Comparison of ENCODE assay signal across 8 mouse cellular contexts in the genomic region with DNA sequence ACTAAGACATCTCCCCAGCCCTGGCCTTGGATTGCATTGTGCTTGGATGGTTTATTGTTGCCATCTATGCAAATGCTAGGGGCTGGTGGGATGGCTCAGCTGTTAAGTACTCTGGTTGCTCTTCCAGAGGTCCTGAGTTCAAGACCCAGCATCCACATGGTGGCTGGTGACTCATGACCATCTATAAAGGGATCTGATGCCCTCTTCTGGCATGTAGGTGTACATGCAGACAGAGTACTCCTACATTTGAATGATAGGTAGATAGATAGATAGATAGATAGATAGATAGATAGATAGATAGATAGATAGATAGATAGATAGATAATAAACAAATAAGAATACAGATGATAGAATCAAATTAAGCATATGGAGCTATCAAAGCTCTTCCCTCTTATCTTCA. TPM values are rescaled to one million over a fixed set of nuclear protein-coding genes. Genes with fewer than 3 reads are reported as not detected.
DNase-seq lines count a peak whose midpoint lies in the region; ATAC-seq and TF ChIP-seq lines count a peak whose summit lies in the region.
"Not testable (repeated sequence)": the region's sequence is repeated elsewhere in the genome, so short reads cannot be mapped to it uniquely, and the experiment has no call there.
"Had no signal": no experiment of that assay in that cellular context is flagged by ENCODE, and none has a peak within 500 bp of the region (broad histone marks: within the 10 kb centered on the region; RNA-seq: fewer than 3 reads in every experiment).

No protein-coding gene starts in this region.

- TF ChIP-seq POLR2A in cortical plate, adult 2 months (IDR thresholded peaks at IDR 0.05; ENCODE audit: extremely low read depth, insufficient read depth, low read length) = not testable (repeated sequence)

- H3K4me1 ChIP-seq in cortical plate, adult 2 months (ENCODE audit: control insufficient read depth, insufficient read depth, low read length); heart, postnatal 0 days (ENCODE audit: control insufficient read depth, insufficient read depth); kidney, postnatal 0 days (replicated peaks; ENCODE audit: insufficient read depth, low read length); lung, embryonic 14.5 days (ENCODE audit: insufficient read depth): not testable (repeated sequence)

- not testable (repeated sequence) for H3K9ac ChIP-seq in heart, postnatal 0 days (replicated peaks; ENCODE audit: low read depth, low read length); kidney, postnatal 0 days (ENCODE audit: low read depth, low read length); lung, embryonic 14.5 days

- H3K27me3 ChIP-seq in heart, postnatal 0 days (ENCODE audit: control insufficient read depth, insufficient read depth, low read length); kidney, postnatal 0 days (ENCODE audit: insufficient read depth, low read length); lung, embryonic 14.5 days (ENCODE audit: insufficient read depth, low read length): not testable (repeated sequence)

- not testable (repeated sequence) for H3K9me3 ChIP-seq in heart, postnatal 0 days (replicated peaks; ENCODE audit: control insufficient read depth, low read length); kidney, postnatal 0 days (replicated peaks; ENCODE audit: low read length); lung, embryonic 14.5 days (ENCODE audit: low read depth, low read length)

- H3K4me3 ChIP-seq in cortical plate, adult 2 months (ENCODE audit: insufficient read depth, low read length); heart, postnatal 0 days (ENCODE audit: low read depth, low read length); kidney, postnatal 0 days (replicated peaks; ENCODE audit: low read depth, low read length); lung, embryonic 14.5 days (ENCODE audit: low read depth, low read length): not testable (repeated sequence)

- not testable (repeated sequence) for ATAC-seq in heart, postnatal 0 days (ENCODE audit: insufficient read depth, low read depth); kidney, postnatal 0 days (replicated peaks; ENCODE audit: low FRiP score, low read depth); lung, embryonic 14.5 days (ENCODE audit: insufficient read depth)

- H3K4me2 ChIP-seq in heart, postnatal 0 days (ENCODE audit: low read depth, low read length); kidney, postnatal 0 days (ENCODE audit: low read length); lung, embryonic 14.5 days: not testable (repeated sequence)

- H3K27ac ChIP-seq in cortical plate, adult 2 months (ENCODE audit: insufficient read depth, low read length); heart, postnatal 0 days (ENCODE audit: low read depth); kidney, postnatal 0 days; lung, embryonic 14.5 days (ENCODE audit: low read depth): not testable (repeated sequence)

- 0 out of 2 replicates have a peak, but pooled peaks have one; percentile 25 for TF ChIP-seq CTCF in cortical plate, adult 2 months (IDR thresholded peaks at IDR 0.05; ENCODE audit: extremely low read depth, insufficient read depth, low read length)
- 0 out of 2 replicates have a peak, but pooled peaks have one; percentile 5 for TF ChIP-seq CTCF in heart, postnatal 0 days (IDR thresholded peaks at IDR 0.05; ENCODE audit: low read depth)
- TF ChIP-seq CTCF in kidney, postnatal 0 days (IDR thresholded peaks at IDR 0.05; ENCODE audit: low read depth) = peak; percentile 57
- peak; percentile 39 for TF ChIP-seq CTCF in lung, embryonic 14.5 days (IDR thresholded peaks at IDR 0.05; ENCODE audit: low read depth)

- not testable (repeated sequence) for H3K36me3 ChIP-seq in heart, postnatal 0 days (replicated peaks; ENCODE audit: control insufficient read depth, insufficient read depth, low read length); kidney, postnatal 0 days (ENCODE audit: insufficient read depth, low read length); lung, embryonic 14.5 days (ENCODE audit: insufficient read depth)

- TF ChIP-seq EP300 in heart, postnatal 0 days (IDR thresholded peaks at IDR 0.05; ENCODE audit: low read depth) = not testable (repeated sequence)

- peak; percentile 18 for DNase-seq in CD4-positive helper T cell, adult 2 months (ENCODE audit: low read depth, low spot score)
- peak; percentile 42 for DNase-seq in NIH3T3 (ENCODE audit: low read depth)
- not testable (repeated sequence) for DNase-seq in heart, postnatal 0 days (ENCODE audit: low spot score); kidney, postnatal 0 days (ENCODE audit: low spot score); lung, embryonic 14.5 days
- DNase-seq in naive thymus-derived CD4-positive, alpha-beta T cell, adult 2 months (ENCODE audit: low read depth) = peak; percentile 20

RNA-seq across cellular contexts. Expression of gene Lamc3, which starts 27.1 kb away (rescaled TPM):
- 3.9 and 4.3 TPM in 2 replicates for polyA plus RNA-seq in cortical plate, adult 2 months (2012; rRNA removed)
- total RNA-seq in heart, postnatal 0 days (2014; rRNA removed; ENCODE audit: low replicate concordance) = 0.65 and 1.8 TPM in 2 replicates
- polyA plus RNA-seq in heart, postnatal 0 days (2015; fragmentation: Nextera tagmentation; extraction: Ambion mirVana) = 0.14 and 0.16 TPM in 2 replicates
- 2.8 TPM in 2 replicates for polyA plus RNA-seq in kidney, postnatal 0 days (2015; fragmentation: Nextera tagmentation; extraction: Ambion mirVana)
- polyA plus RNA-seq in lung, embryonic 14.5 days (2014; fragmentation: Nextera tagmentation; extraction: Ambion mirVana) = 0.80 and 0.87 TPM in 2 replicates
- polyA plus RNA-seq: activated CD4-positive, CD25-positive, alpha-beta regulatory T cell, adult 4 months had no signal

RNA-seq across cellular contexts. Expression of gene Aif1l, which starts 35.7 kb away (rescaled TPM):
- 7.5 and 10.1 TPM in 2 replicates for polyA plus RNA-seq in cortical plate, adult 2 months (2012; rRNA removed)
- 21.6 and 35.9 TPM in 2 replicates for total RNA-seq in heart, postnatal 0 days (2014; rRNA removed; ENCODE audit: low replicate concordance)
- 36.5 and 37.4 TPM in 2 replicates for polyA plus RNA-seq in heart, postnatal 0 days (2015; fragmentation: Nextera tagmentation; extraction: Ambion mirVana)
- polyA plus RNA-seq in kidney, postnatal 0 days (2015; fragmentation: Nextera tagmentation; extraction: Ambion mirVana) = 129 and 141 TPM in 2 replicates
- polyA plus RNA-seq in lung, embryonic 14.5 days (2014; fragmentation: Nextera tagmentation; extraction: Ambion mirVana) = 39.8 and 42.3 TPM in 2 replicates
- polyA plus RNA-seq: activated CD4-positive, CD25-positive, alpha-beta regulatory T cell, adult 4 months had no signal

Comparison
In these comparisons a context has a peak if more than half of its experiments do, and no peak if none do; other contexts are left out.
1. CTCF ChIP-seq: peak in every context shown above with its lines; median percentile 57 in kidney, postnatal 0 days; 39 in lung, embryonic 14.5 days; 25 in cortical plate, adult 2 months; 5 in heart, postnatal 0 days.